Mouse (Mus musculus) cerebellum, adult 2 months (tissue): ENCODE measurements at regions not wholly inside any gene's neighbourhood (a gene's known extent, or its start where the extent isn't known, plus 50 kb on each side); places are given as distances from the start of the nearest gene placed in this dataset.

ENCODE experiments used
- CTCF ChIP-seq: fragments of 200-500 bp; IDR thresholded peaks from 2 replicates; pipeline ENCODE4 v1.5.1; 2011; ENCODE audit warnings: low read depth, mild to moderate bottlenecking, control low read depth, low read length, moderate library complexity, borderline replicate concordance; ENCODE audit not compliant: insufficient read depth
- POLR2A ChIP-seq: fragments of 200-500 bp; IDR thresholded peaks from 2 replicates; pipeline ENCODE4 v1.6.1; 2011; ENCODE audit warnings: low read length, control low read depth, borderline replicate concordance; ENCODE audit not compliant: insufficient read depth

DNA sequence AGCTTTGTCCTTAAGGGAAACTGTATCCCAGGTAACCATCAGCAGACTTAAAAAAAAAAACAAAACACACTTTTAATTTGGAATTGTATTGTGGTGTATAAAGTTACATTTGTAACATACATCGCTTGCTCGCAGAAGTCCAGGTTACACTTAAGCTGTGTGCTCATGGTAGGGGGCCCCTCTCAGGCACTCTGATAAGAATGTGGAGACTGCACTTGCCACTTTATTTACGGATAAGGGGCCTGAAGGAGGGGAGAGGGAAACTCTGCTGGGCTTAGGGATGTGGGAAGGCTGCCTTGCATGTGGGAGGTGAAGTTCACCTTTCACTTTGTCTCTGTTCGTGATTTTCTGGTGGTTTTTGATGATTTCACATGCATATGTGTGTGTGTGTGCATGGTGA lies 58.7 kb downstream of the Ccdc185 start:
- TF ChIP-seq CTCF (no peak), POLR2A (no peak)
